Mouse (Mus musculus) splenic B cell, adult 2 months (primary cell): ENCODE data around the gene Cdc37l1.

ENCODE experiments used
- DNase-seq: peaks from one replicate; pipeline ENCODE4 v3.0.0-alpha.2; 2011; ENCODE audit warnings: low read depth, low spot score
- H3K27me3 ChIP-seq: 2 replicates; pipeline ENCODE4 v1.6.1; 2012; ENCODE audit warnings: mild to moderate bottlenecking, low read length, moderate library complexity, mixed read lengths; ENCODE audit not compliant: control insufficient read depth, poor library complexity, insufficient read depth, severe bottlenecking
- H3K36me3 ChIP-seq: 2 replicates; pipeline ENCODE4 v1.6.1; 2012; ENCODE audit warnings: mild to moderate bottlenecking, low read length, moderate library complexity, mixed read lengths; ENCODE audit not compliant: control insufficient read depth, poor library complexity, insufficient read depth, severe bottlenecking

Gene Cdc37l1

DNA sequence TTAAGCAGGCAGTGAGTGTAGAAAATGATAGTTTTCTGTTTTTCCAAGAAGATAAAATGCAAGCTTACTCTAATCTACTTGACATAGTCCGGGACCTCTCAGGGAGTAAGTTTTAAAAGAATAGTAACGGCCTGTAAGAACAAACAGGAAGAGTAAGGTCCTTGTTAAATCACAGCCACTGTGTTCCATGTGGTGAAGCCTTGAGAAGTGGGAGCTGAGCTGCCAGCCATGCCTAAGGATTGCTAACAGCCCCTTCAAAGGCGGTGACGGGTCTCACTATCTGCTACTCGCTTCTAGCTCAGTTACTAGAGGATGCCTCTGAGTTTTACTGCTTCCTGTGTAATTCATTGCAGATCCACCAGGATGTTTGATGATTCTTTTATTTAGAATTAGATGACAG, 26.6 kb downstream of the Cdc37l1 start:
- no peaks in the 10 kb centered on the region for H3K27me3 ChIP-seq
- H3K36me3 ChIP-seq: peaks cover 7% of the 10 kb centered on the region; the same call in 1 of the 2 replicates
- DNase-seq: no peak

DNA sequence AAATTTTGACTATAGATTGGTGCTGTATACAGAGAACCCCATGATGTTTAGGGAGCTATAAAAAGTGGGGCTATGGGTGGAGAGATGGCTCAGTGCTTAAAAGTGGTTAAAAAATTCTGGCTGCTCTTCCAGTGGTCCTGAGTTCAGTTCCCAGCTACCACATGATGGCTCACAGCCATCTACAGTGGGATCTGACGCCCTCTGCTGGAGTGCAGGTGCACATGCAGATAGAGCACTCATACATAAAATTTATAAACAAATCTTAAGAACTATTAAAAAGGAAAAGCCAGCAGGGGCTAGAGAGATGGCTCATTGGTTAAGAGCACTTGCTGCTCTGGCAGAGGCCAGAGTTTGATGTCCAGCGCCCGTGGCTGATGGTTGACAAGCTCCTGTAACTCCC, 29.5 kb downstream of the Cdc37l1 start:
- Histone ChIP-seq H3K36me3 (peaks cover 5% of the 10 kb centered on the region; the same call in 1 of the 2 replicates), H3K27me3 (no peaks in the 10 kb centered on the region)
- DNase-seq: peak; percentile 10

DNA sequence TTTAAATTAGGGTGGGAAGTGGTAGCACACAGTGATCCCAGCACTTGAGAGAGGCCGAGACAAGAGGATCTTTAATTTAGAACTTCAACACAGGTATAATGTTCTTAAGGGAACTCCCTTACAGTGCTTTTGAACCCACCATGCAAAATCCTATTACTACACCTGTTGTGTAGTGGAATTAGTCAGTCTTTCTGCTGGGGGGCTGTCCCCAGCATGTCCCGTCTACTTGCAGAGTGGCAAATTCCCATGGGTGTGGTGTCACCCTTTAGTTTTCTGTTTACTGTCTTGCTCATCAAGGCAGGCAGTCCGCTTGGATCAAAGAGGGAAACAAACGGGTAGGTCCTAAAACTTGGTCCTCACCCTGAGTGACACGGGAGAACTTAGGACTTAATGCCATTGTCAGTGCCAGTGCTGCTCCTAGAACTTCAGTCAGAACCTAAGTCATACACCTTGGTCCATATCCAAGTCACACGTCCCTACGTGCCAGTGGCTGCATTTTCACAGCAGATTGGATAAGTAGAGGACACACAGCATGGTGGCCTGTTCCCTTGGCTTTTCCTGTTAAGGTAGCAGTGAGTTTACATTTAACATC, 31.7 kb downstream of the Cdc37l1 start:
- Histone ChIP-seq H3K27me3 (no peaks in the 10 kb centered on the region), H3K36me3 (peaks cover 7% of the 10 kb centered on the region; the same call in 1 of the 2 replicates)

DNA sequence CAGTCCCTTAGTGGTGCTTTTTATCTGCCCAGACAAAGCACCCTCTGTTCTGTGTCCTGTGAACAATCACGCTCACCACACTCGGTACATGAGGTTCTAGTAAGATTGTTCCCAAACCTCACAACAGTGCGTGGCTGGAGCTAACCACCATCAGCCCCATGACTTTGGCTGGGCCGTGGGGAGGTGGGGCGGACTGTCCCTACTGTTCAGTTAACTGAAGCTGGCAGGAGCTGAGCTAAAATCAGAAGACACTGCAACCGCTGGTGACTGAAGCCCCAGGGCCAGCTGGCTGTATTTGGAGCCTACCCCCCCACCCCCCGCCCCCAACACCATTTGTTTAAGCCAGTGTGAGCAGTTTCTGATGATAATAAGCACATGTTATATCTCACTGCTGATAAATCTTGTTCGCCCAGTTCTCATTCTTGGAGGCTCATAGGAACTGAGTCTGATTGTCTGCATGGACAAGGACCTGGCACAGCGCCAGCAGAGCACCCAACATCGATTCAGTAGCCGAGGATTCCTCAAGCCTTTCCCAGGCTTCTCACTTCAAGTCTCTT, 34.3 kb downstream of the Cdc37l1 start:
- DNase-seq: no peak
- peaks cover 2% of the 10 kb centered on the region; the same call in 1 of the 2 replicates for H3K36me3 ChIP-seq

More for the DNA sequence above, 31.7 kb downstream of the Cdc37l1 start:
- DNase-seq: no peak

DNA sequence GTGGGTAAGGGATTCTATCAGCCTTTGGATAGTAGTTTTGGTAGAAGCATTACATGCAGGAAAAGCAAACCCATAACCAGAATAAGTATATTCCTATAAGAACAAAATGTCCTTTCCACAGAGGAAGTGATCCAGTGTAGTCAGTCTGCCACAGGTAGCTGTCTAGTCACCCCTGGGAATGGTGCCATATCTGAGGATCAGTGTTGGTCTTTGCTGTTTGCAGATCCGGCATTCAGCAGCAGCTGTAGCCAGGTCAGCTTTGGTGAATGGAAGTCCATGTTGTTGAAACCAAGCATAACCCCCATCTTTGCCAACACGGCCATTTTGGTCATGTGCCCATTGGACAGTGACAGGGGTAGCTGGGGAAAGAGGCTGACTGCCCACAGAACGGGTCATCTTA, 41.6 kb downstream of the Cdc37l1 start:
- Histone ChIP-seq H3K36me3 (no peaks in the 10 kb centered on the region), H3K27me3 (no peaks in the 10 kb centered on the region)
- DNase-seq: no peak

More for the DNA sequence above, 34.3 kb downstream of the Cdc37l1 start:
- H3K27me3 ChIP-seq: no peaks in the 10 kb centered on the region

DNA sequence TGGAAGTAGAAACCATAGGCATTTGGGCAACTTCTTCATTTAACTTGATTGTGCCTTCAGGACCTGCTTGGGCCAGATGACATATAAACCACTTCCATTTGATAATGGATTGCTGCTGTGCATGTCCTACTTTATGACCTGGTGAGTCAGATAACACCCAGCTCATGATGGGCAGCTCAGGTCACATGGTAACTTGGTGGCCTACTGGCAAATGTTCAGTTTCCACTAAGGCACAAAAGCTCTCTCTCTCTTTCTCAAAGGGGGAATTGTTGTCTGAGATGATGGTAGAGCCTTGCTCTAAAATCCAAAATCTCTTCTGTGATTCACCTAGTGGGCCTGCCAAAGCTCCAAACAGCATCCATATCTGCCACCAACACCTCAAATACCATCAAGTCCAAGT, 42.5 kb downstream of the Cdc37l1 start:
- H3K27me3 ChIP-seq: no peaks in the 10 kb centered on the region
- DNase-seq: no peak
- no peaks in the 10 kb centered on the region for H3K36me3 ChIP-seq

DNA sequence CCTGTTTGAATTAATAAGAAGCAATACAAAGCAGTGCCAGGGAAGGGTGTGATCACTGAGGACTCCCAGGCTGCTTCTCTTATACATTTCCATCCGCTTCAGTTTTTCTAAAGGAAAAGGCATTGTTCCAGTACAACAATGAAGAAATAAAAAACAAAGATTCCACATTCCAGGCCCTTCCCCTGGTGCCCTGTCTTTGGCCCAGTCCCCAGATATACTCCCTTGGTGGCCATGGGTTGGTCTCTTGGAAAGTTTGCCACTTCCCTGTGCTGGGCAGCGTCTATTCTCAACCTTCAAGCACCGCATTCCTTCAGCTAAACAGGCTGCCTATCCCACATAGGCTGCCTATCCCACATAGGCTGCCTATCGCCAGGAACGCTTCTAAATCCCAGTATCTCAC, 46.9 kb downstream of the Cdc37l1 start:
- no peak for DNase-seq
- no peaks in the 10 kb centered on the region for H3K27me3 ChIP-seq
- H3K36me3 ChIP-seq: no peaks in the 10 kb centered on the region

DNA sequence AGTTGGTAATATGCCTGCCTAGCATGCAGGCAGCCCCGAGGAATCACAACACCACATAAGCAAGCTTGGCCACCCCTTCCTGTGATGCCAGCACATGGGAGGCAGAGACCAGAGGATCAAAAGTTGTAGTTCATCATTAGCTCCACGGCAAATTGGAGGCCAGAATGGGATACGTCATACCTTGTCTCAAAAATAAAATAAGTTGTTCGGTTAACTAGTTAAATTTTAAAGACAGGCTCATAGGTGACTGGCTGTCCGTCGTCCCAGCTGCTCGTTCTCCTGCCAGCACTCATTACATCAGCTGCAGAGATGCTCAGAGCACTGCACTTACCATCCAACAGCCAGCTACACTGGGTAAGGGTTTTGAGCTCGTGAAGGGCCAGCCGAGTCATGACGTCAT, 47.4 kb downstream of the Cdc37l1 start:
- no peak for DNase-seq
- Histone ChIP-seq H3K27me3 (no peaks in the 10 kb centered on the region), H3K36me3 (no peaks in the 10 kb centered on the region)

DNA sequence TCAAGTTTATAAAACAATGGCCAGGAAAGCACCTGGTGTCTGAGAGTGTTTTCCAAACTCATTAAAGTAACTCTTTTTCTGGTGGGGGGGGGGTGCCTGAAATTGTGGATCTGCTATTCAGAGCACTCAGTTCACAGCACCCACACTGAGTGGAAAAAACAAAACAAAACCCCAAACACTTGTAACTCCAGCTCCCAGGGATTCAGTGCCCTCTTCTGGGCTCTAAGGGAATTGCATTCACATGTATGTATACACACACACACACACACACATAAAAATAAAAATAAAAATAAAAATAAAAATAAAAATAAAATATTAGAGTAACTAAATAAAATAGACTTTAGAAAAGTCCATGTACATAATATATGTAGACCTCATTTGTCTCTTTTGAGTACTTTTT, 49.2 kb downstream of the Cdc37l1 start:
- H3K27me3 ChIP-seq: no peaks in the 10 kb centered on the region
- no peaks in the 10 kb centered on the region for H3K36me3 ChIP-seq
- peak; percentile 16 for DNase-seq

DNA sequence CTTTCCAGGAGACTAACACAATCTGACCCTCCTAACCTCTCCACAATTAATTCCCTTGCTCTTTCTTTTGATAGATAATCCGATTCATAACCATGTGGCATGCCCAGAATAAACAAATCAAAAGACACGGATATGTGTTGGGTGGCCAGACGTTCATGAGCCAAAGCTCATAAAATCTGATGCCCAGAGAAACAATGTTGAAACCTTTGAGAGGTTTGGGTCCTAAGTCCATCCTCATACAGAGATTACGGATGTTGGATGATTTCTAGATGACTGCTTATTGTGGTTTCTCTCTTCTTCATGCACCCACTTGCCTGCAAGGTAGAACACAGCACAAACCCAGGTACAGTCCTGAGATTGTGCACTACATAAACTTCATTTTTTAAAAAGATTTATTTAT, 50.1 kb downstream of the Cdc37l1 start:
- no peaks in the 10 kb centered on the region for H3K36me3 ChIP-seq
- H3K27me3 ChIP-seq: no peaks in the 10 kb centered on the region
- DNase-seq: no peak

DNA sequence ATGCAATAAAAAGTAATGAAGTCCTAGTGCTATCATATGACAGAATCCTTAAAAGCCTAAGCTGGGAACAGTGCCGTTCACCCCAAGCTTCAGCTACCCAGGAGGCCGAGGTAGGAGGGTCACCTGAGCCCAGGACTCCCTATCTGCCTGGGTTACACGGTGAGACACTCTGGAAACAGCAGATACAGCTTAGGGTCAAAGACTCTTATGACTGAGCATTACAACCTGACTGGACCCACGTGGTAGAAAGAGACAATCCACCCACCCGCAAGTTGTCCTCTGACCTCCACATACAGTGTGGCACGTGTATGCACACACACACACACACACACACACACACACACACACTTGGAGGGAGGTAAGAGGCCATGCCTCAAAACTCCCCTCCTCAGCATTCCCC, 52.0 kb downstream of the Cdc37l1 start:
- Histone ChIP-seq H3K36me3 (no peaks in the 10 kb centered on the region), H3K27me3 (no peaks in the 10 kb centered on the region)
- DNase-seq: no peak

DNA sequence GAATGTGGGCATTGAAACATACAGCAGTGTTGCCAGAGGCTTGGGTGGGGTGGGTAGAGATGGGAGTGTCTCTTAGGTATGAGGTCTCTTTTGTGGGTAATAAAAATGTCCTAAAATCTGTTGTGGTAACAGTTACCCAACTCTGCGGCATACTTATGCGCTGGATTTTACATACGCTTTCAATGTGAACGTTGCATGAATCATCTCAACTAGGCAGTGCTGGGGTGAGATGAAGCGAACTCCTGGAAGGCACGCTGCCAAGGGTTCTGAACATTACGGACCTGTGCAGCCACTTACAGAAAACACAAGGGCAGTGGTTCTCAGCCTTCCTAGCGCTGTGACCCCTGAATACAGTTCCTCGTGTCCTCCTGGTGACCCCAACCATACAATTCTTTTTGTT, 52.5 kb downstream of the Cdc37l1 start:
- H3K27me3 ChIP-seq: no peaks in the 10 kb centered on the region
- no peak for DNase-seq
- no peaks in the 10 kb centered on the region for H3K36me3 ChIP-seq

DNA sequence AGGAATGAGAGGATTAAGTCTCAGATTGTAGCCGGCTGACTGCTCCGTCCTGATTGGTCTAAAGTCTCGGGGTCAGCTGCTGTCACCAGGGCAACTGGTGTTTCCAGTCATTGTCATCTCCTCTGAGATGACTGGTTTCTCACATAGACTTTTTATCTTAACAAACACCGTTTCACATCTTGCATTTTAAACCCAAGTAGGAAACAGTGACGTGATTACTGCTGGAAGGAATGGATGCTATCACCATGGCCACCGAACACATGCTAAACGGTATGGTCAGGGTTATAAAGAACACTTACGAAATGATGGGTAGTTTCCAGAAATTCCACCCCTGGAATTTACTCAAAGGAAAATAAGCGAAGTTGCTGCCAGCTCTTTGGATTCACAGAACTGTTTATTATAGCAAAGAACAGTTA, 54.2 kb downstream of the Cdc37l1 start:
- DNase-seq: no peak
- no peaks in the 10 kb centered on the region for H3K27me3 ChIP-seq
- no peaks in the 10 kb centered on the region for H3K36me3 ChIP-seq

DNA sequence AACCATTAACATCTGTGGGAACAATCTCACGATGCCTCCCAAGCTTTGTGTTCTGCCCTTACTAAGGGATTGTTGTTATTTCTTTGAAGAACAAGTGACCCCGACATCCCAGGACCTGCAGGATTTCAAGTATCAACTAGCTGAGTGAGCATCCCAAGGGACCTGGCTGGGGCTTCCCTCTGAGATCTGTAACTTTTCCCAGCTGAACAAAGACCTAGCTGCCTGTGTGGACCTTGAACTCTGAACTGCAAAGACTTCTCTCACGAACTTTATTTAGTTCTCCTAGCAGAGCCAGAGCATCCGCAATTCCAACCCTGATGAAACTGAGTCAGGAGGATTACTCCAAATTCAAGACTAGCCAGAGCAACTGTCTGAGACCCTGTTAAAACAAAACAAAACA, 55.2 kb downstream of the Cdc37l1 start:
- no peak for DNase-seq
- Histone ChIP-seq H3K27me3 (no peaks in the 10 kb centered on the region), H3K36me3 (no peaks in the 10 kb centered on the region)

DNA sequence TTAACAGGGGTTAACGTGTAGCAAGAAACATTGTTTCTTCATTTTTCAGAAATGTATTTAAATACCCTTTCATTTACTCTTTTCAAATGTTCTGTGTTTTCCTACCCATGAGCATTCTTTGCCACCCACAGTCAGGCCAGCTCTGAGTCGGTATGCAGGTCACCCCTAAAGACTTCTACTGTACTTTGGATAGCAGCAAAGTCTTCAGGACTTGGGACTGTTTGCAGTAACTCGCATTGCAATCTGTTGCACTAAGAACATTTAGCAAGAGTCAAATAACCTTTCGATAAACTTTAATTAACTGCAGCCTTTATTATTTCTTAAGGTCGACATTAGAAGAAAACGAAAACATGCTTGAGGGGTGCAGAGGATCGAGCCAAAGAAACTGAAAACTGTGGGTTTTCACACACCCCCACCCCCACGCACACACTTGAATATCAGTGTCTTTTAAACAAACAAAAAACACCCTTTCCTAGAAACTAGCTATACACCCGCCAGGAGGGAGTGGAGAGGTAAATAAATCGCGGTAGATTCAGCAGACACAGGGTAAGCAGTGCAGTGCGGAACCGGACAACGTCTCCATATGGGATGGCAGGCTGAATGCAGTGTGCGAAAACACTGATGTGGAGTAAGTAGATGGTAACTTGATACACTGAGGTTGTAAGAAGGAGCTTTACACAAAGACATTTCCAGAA, 56.0 kb downstream of the Cdc37l1 start:
- Histone ChIP-seq H3K27me3 (no peaks in the 10 kb centered on the region), H3K36me3 (no peaks in the 10 kb centered on the region)
- no peak for DNase-seq
